Mouse (Mus musculus) regulatory T cell (primary cell): ENCODE measurements around the gene Stk33.

Source experiments
- in situ Hi-C: fragments of 300-600 bp; cut with MboI, MseI; formaldehyde crosslinking; loops from one replicate; pipeline ENCODE4 v1.15.1; 2025; ENCODE audit warnings: high pct_unique_total_duplicates

Gene Stk33

DNA sequence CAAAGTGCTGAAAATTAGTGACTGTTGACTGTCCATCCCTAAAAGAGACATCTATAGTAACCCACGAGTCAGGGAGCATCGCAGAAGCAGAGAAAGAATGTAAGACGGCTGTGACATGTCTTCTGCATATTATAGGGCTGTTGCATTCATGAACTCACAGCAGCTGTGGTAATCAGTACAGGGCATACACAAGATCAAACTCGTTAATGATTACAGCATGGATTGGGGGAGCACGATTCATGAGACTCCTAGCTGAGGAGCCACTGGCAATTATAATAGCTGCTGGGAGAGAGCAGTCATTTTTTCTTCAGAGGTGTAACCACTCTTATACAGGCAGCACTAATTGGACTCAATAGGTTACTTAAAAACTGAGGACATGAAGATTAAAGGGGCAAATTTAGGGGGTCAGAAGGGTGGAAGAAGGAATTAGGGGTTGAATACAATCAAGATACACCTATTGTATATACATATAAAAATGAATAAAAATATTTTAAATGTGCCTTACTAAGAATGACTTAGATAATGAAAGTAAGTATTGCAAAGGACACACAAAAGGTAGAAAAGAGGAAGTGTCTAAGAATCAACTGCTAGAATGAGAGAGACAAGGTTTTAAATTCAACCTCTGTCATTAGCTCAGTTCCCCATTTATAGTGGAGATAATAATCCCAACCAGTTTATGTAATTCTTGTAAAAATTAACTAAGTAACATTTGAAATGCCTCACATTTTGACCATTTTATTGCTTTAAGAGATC lies 80.3 kb downstream of the Stk33 start:
- in situ Hi-C loops = no loop called here

DNA sequence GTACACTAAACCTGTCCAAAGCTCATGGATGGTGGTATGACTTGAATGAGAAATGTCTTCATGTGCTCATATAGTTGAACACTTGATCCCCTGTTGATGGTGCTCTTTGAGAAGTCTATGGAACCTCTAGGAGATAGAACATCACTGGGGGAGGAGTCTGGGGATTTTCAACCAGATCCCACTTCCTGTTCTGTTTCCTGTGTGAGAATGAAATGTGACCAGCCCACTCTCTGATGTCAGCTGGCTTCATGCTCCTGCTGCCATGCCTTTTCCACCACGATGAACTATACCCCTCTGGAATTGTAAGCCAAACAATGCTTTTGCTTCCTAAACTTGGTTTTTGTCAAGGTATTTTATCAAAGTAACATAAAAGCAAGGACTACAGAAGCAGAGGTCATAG lies 81.0 kb downstream of the Stk33 start:
- in situ Hi-C loops = no loop called here

DNA sequence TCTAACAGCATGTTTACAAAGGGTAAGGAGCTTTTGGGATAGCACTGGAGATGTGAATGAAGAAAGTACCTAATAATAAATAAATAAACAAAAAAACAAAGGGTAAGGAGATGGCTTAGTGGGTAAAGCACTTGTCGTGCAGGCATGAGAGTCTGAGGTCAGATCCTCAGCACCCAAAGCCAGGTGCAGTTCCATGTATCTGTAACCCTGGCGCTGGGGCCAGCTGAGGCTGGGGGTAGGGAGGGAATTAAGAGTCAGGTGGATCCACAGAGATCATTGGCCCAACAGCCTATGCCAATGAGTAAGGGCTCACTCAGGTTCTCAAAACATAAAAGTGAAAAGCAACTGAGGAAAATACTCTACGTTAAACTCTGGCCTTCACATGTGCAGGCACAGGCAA lies 91.6 kb downstream of the Stk33 start:
- in situ Hi-C loops = no loop called here

DNA sequence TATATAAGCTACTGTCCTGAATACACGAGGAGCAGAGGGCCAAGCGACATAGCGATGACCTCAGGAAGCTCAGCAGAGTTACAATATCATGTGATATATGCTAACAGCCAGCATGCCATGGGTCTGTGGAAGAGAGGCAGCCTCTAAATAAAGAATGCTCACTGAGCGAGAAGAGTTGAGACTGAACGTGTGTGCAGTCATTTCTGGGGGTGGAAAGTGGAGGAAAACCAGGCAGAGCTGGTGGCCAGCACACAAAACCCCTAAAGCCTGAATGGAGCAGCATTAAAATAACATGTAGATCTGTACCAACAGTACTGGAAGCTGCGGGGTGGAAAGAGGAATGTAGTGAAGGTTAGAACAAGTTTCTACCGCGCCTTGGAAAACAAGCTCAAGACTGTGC lies 107.2 kb downstream of the Stk33 start:
- in situ Hi-C loops = no loop called here

DNA sequence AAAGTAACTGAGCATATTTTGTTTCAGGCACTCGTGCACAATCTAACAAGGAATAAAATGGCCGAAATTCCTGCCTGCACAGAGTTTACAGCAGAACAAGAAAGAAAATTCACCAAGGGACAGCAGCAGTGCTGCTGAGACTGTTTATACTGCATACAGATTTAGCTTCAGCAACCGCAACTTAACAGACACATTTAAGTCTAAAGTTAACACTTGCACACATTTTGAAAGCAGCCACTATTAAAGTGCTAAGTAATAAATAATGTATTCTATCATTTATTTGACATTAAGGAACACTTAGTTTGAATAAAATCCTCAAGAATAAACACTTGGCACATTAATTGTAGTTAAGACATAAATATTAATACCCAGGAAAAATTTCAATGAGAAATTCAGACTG lies 110.1 kb downstream of the Stk33 start:
- in situ Hi-C loops = no loop called here

DNA sequence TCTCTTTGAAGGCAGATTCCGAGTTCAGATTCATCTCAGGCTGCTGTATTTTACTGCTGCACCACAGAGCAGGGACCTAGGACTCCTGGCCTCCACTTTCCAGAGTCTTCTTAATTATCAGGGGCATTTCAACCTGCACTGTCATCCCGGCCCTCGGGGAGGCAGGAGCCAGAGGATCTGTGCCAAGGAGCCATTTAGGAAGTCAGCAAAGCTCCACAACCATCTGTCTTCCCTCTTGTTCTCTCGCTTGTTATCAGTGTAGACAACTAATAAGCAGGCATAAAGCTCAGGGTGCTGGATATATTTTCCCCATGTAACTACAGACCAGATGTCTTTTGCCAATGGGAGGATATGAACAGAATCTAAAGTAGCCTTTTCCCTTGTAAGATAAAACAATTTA lies 112.1 kb downstream of the Stk33 start:
- in situ Hi-C loops = no loop called here

DNA sequence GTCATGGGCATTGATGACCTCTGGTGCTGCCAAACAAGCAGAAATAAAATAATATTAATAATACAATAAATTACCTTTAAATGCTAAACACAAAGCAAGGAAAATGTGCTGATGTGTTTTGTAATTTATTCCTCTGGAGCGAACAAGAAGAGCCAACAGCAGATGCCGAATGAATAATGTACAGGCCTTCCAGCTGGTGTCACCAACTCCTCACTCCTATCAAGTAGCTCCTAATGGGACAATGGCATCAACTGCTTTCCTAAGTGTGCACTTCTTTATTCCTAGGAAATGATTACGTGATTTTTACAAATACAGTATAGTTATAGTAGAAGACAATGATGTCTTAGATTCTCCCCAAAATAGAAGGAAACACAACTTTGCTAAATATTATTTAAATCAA lies 113.2 kb downstream of the Stk33 start:
- in situ Hi-C loops = no loop called here

DNA sequence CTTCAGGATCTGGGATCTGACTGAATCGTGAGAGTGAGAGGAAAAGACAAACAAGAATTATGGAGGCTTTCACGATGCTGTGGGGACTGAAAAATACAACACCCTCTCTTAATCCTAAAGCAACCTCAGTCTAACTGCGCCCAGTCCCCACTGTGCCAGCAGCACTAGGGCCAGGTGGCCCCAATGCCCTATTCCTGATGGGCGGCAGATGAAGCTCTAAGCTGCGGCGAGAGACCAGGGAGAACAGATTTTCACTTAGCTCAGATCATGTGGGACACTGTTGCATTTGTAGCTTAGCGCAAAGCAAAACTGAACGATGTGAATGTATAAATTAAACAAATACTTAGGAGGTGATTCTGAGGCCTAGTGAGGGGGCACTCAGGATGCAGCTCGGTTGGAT lies 113.7 kb downstream of the Stk33 start:
- in situ Hi-C loops = no loop called here

DNA sequence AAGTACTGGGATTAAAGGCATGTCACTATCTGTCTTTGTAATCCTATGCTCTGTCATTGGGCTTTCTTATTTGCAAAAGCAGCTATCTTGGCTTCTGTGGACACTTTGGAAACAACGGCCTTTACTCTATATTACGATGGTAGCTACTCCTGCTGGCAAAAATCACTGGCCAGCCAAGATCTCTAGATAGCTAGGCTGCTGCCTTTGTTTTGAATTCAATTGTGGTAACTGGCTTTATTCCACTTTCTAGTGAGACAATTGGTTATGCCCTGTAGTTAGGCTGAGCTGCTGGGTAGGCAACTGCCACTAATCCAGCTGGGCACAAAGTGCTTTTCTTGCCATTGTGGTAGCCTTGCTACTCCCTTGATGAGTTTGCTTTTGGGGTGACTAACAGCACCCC lies 129.4 kb downstream of the Stk33 start:
- in situ Hi-C loops = no loop called here

DNA sequence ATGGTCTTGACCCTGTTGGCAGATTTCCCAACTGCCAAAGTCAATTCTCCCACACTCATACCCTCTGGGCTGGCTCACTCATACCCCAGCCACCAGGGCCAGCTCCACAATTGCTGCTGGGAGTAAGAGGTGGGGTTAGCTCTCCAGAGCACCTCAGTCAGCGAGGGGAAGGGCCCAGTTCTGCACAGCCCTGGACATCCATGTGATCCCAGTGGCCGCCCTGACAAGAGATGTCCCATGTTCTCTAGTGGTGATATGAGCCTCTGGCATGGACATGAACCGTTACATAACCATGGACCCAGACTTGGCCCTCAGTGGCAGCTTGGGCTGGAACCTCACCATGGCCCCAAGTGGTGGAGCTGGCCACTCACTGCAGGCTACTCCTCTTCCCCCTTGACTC lies 143.1 kb downstream of the Stk33 start:
- in situ Hi-C loops = no loop called here

DNA sequence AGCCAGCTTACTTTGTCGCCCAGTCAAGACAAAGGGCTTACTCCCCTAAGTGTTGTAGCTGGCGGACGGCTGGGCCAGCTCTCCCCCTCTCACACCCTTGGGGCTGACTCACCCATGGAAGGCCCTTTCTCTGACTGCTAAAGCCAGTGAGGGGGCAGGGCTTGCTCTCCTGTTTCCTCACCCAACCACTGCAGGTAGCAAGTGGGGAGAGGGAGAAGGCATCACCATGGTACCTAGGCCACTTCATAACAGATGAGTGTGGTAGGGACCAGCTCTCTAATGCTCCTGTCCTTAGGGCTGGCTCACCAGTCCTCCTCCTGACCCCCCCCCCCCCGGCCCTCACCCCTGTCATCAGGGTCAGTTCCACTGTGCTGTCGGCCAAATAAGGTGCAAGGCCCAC lies 143.5 kb downstream of the Stk33 start:
- in situ Hi-C loops = no loop called here

DNA sequence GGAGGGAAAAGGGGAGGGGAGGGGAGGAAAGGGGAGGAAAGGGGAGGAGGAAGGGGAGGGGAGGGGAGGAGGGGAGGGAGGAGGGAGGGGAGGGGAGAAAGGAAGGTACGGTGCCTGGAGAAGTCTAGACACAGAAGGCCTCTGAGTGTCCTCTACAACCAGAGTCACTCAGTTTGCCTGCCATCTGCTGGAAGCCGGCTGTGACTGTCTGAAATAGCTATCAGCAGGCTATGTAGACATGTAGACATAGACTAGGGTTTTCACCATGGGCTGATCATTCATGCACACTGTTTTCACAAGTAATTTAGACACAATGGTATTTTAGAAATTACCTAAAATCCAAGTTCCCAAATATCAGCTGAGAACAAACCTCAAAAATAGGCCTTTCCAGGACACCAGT lies 148.4 kb downstream of the Stk33 start:
- in situ Hi-C loops = no loop called here

DNA sequence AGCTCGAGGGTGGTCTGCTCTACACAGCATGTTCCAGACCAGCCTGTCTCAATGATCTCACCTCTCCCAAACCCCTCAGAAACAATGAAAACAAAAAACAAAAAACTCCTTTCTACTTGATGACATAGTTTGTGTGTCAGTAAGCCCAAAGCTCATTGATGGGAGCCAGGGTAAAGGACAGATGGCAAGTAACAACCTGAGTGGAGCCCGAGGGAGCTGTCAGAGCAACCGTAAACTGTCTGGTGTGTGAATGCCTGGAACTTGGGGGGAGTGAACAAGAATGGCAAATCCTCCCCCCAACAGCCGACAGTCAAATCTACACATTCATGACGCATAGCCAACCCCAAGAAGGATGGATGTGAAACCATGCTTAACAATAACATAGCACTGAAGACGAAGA lies 149.8 kb downstream of the Stk33 start:
- in situ Hi-C loops = no loop called here

DNA sequence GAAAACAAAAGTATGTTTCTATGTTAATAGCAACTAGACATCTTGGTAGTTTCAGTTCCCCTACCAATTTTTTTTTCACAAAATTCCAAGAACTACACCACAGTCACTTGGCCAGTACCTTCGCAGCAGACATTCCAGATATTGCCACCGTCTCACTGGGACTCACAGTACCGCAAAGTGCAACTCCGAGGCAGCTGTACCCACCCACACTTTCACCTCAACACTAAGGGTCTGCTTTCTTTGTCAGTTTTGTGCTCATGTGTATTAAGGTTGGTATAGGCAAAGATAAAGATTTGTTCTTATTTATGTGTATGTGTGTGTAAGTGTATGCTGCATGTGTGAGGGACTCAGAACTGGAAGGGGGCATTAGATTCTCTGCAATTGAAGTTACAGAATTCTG lies 156.8 kb downstream of the Stk33 start:
- in situ Hi-C loops = no loop called here

DNA sequence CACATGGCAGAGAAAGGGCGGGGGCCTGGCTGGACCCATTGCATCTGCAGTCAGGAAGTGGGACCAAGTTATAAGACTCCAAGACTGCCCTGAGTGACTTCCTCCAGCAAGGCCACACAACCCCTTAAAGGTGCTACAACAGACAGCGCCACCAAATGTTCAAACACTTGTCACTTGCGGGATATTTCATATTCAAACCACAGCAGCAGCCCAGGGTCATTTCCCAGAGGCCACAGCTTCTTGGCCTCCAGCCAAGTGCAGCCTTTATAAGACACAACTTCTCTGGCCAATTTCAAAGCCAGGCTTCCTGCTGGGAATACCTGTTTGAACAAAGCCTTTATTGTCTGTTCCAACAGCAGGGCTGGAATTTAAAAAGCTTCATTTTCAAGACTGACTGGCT lies 162.3 kb downstream of the Stk33 start:
- in situ Hi-C loops = no loop called here

DNA sequence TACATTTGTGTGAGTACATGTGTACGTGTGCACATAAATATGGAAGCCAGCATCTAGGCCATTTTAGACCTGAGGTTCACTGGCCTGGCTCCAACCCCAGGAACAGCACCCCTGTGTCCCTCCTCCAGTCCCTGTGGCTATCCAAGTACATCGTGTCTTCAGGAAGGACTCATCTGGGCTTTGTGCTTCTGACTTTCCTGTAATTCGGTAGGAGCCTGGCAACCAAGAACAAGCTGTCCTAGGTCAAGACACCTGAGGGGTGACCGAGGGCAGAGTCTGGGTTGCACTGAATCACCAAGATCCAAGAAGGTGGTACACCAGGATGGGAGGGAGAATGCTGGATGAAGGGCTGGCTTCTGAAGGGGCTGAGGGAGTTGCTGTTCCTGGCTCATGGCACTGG lies 163.0 kb downstream of the Stk33 start:
- in situ Hi-C loops = no loop called here

DNA sequence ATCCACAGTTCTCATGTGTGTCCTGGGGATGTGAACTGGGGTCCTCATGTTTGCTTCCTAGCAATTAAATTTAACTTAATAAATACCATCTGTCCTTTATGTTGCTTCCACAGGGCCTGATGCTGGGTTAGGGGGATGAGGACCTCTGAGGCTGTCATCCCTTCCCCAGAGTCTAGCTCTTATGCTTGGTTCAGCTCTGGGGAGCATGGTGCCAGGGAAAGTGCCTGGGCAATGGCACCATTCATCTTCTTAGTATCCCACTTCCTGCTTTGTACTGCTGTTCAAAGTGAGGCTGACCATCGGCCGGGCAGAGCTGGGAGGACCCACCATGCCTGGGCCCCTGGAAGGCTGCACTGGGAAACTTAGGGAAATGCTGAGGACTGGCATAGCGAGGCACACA lies 163.7 kb downstream of the Stk33 start:
- in situ Hi-C loops = no loop called here

DNA sequence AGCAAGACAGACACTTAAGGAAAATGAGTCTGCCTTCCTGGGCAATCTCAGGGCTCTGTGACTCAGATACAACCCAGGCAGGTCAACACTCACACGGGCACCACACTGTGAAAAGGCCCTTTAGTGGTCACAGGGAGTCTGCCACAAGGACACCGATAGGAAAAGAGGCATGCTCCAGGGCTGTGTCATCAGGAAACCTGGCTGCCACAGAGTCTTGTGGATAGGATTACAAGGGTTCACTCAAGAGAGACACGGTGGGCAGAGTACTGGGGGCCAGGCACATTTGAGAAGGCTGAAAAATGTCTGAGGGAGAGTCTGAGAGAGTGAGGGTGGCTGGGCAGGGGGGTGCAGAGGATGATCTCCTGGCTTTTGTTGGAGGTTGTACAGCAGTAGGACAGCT lies 164.6 kb downstream of the Stk33 start:
- in situ Hi-C loops = no loop called here

DNA sequence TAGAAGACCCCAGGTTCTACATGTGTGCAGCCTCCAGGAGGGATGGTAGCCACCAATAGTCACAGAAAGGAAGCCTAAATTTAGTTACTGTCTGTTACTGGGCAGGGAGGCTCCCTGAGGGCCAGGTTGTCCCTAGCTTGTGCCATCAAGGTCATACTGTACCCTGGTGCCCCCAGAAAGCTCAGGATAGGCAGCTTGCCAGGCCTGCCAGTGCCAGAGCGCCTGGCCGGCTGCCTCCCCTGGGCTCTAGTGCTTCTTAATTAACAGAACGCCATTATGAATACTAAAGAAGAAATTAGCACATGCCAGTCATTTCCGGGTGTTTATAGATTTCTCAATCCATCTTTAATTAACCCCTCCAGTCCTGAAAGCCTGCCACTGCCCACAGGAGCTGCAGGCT lies 169.8 kb downstream of the Stk33 start:
- in situ Hi-C loops = no loop called here

DNA sequence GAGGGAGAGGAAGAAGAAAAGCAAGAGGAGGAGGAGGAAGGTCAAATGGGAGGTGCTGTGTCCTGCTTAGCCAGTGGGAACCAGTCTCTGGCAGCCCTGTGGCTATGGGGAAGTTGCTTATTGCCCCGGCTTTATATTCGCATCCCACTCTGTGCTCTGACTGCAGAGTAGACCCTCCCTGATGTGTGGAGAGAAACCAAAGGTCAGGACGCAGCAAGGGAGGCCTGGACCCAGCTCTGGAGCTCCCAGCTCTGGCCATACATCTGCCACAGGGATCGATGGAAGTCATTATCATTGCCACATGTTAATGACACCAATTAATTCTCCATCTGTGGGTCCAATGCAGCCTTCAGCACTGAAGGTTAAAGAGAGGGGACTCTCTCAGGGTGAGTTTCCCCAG lies 171.5 kb downstream of the Stk33 start:
- in situ Hi-C loops = no loop called here

DNA sequence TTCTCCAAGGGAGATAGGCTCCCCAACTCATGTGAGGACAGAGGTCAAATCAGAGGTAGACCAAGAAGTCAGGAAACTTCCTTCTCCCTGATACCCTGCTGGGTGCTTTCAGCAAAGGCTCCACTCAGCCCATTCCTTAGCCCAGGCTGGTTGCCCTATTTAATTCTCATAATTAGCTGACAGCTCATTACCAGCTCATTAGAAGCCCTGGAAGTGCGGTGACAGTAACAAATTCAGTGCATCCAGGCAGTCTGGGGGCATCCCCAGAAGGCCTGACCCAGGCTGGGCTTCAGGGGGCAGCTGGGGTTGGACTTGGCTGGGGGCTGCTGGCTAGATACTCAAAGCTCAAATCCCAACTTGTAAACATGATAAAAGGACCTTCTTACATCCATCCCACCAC lies 172.7 kb downstream of the Stk33 start:
- in situ Hi-C loops = no loop called here

DNA sequence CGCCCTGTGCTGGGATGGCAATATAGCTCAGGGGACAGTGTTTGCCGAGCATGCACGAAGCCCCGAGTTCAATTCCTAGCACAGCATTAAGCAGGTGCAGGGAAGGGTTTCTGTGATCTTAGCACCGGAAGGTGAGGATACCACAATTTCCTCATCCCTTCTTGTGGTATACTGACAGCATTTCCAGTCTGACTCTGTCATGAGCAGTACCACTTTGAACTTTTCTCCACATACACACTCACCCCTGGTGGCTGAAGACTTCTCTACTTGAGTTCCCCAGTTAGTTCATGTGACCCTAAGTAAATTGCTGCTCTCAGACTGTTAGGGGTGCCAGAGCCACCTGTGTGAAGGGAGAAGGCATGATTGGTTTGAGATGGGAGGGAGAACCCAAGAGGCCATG lies 173.3 kb downstream of the Stk33 start:
- in situ Hi-C loops = no loop called here

DNA sequence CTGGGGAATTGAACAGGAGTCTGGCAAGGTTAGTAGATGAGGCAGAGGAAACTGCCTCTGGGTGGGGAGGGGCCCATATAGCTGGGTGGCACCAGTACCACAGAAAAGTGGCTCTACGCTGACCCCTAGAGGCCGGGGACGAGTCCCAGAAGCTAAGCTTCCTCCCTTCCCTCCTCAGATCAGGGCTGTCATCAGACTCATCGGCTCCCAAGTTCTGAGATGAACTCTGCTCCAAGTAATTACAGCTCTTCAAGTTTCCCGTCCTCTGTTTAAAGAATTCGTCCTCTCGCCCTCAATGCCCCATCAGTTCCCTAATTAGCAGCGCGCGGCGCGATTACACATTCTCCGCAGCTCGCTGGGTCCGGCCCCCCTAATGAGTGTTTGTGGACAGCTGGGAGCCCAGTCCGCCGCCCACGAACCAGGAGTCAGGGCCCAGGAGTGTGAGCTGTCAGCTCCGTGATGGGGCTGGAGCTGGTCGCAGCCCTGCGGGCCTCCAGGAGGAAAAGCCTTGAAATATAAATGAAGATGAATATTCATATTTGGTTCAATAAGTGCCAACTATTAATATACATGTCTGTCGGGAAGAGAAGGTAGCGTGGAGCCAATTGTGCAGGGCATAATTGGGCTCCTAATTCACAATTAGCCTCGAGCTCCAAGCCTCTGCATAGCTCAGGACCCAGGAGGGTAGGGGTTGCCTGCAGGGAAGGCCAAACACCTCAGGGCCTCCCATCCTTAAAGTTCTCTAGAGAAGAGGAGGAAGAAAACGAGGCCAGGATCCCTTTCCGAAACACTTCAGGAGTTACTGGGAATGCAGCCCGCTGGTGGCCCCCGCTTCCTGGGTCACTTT lies 183.2 kb downstream of the Stk33 start:
- in situ Hi-C loops = no loop called here
